Mouse (Mus musculus) left cerebral cortex, adult 11 months (tissue): ENCODE results near the gene Mms19.
A peak's percentile ranks its signal among the peaks of the same experiment; 100 is the strongest.
"Not testable (repeated sequence)": the region's sequence is repeated elsewhere in the genome, so short reads cannot be mapped to it uniquely, and the experiment has no call there.

Experiments used
- DNase-seq: peaks from one replicate; pipeline ENCODE4 v3.0.0; 2022; ENCODE audit warnings: low spot score

Mms19 gene

DNA sequence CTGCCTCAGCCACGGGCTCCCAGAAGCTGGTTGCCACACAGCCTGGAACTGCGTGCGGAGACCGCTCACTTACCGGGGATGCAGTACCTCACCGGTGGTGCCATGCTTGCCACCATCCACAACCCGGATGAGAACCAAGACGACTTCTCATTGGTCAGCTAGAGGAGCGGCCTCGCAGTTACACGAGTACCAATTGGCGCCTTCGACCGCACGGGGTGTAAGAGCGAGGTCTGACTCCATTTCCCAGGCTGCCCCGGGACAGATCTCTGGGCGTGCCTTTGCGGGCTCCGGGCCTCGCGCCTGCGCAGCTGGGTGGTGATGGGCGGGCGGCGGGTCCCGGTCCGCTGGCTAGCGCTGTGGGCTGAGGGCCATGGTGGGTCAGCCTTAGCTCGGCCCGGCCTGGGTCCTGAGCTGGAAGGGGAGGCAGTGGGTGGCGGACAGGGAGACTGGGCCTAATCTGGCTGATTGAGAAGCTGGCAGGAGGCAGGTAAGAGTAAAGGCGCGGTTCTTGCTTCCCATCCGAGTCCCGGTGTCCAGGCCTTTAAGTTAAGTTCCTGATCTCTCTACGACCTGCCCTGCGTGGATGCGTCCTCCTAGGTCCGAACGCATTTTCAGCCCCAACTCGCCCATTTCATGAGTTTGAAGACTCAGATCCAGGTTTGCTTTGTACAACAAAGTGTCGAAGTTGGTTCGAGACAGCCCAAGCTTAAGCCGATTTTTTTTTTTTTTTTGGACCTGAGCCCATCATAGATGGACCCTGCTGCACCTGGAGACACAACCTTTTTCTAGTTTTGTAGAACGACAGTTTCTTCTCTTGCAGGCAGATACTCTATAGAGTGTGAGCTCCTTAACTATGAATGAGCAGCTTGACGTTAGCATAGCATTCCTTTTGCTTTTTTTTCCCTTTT, 47.5 kb downstream of the Mms19 start, which contains the start of the genes Exosc1 and Zdhhc16:
Exosc1 (minus strand) TSS at position 245 of the 908 bp plus-strand sequence.
Zdhhc16 (plus strand) TSS at position 302 of the 908 bp plus-strand sequence.
- DNase-seq = peak; percentile 99

DNA sequence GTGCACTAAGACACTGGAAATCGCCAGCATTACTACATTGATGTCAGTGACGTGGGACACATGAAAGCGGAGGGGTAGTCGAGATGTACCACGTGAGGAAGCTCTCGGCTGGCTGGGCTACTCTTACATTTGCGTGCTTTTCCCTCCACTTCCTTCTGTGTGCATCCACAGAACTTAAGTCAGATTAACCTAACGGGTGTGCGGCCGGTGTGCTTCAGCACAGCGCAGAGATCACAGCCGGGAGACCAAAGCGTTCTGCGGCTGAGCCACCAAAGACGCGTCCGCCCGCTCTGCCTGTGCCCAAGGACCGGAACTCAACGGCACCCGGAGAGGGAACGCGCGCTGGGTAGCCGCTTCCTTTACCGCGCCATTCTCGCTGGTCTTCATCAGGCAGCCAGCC, 48.3 kb downstream of the Mms19 start:
- DNase-seq = no peak

DNA sequence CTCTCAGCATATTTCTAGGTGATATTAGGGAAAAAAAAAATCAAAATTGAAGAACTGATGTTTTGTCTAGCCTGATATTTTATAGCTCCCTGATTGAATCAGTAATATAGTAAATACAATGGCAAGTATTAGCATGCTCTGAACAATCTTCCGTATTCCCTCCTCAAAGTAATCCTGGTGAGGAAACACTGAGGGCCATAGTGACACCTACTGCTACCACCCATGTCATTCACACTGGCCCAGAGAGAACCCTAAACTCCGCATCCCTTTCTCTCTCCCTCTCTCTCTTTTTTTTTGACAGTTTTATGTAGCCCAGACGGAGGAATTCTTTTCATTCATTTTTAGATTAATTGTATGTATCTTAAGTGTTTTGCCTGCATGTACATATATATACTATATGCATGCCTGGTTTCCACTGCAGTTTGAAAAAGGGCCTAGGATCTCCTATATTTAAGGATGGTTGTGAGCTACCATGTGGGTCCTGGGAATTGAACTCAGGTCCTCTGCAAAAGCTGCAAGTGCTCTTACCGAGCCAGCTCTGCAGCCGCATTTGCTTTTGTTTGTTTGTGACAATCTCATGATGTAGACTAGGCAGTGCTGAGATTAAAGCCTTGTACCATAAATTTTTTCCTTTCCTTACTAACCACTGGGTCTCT, 60.4 kb downstream of the Mms19 start:
- no peak for DNase-seq

DNA sequence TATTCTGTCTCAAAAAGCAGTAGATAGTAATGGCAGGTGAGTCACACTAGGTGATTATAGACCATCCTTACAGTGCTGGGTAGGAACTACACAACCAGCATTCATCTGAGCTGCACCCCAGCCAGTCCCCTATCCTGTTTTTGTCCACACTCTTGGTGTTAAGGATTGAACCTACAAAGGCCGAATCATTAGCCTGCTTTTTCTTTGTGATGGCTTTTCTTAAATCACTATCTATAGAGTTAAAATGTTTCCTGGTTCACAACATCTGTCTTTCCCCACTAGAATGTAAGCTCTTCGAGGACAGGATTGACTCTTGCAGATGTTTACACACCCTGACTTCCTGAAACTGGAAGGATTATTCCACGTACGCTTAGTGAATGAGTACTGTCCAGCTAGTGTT, 61.5 kb downstream of the Mms19 start:
- DNase-seq = no peak

DNA sequence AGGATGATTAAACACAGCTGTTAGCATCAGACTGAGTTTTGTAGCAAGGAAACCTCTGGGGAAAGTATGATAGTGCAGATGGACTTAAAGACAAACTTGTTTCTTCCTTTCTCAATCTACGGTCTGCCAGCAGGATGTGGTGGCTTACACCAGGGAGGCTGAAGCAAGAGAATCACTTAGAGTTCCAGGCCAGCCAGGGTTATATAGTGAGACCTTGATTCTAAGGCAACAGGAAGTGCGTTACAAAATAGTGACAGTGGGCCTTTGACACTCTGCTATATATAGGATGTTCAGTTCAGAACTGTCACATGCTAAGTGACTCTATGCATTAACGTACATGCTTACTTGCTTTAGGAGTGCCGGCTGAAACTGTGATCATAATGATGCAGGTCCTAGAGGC, 64.1 kb downstream of the Mms19 start:
- no peak for DNase-seq

GRCm38 (mm10) chr19:41915294-41915693, 65.7 kb downstream of the Mms19 start:
- no peak for DNase-seq

DNA sequence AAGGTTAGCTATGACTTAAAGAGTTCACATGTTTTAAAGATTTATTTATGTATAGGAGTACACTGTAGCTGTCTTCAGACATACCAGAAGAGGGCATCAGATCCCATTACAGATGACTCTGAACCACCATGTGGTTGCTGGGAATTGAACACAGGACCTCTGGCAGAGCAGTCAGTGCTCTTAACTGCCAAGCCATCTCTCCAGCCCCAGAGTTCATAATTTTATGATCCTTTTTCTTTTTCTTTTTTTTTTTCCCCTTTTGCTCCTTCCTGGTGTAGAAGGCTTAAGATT, 66.4 kb downstream of the Mms19 start:
- DNase-seq = not testable (repeated sequence)

DNA sequence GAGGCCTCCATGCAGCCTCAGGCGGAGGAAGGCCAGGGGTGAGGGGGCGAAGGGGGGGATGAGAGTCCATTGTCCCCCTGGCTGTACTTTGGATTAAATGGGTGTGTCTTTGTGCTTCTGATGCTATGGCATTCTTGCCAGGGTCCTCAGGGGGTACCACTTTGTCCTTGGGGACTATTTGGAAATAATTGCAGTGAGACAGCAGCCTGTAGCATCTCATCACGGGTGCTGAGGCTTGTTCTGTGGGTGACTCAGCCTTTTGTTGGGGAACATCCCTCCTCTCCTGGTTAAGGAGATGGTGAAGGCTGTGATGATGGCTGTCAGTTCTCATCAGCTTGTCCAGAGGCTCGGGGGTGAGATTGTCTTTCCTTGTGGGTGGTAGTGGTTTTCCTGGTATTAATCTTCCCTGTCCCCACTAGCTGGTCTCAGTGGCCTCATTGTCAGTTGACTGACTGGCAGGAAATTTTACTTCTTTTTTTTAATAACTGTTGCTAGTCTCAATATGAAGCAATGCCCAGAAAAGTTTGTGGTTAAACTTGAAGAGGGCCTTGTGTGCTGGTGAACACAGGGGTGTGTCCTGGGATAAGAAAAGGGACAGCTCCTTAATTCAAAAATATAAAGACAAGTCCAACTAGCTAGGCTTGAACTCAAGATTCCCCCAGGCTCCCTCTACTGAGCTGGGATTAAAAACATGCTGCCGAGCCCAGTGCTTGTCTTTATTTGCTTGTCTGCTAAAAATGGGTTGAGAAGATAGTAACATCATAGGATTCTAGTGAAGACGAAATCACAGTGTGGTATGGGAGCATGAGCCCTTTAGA, 67.0 kb downstream of the Mms19 start:
- no peak for DNase-seq

DNA sequence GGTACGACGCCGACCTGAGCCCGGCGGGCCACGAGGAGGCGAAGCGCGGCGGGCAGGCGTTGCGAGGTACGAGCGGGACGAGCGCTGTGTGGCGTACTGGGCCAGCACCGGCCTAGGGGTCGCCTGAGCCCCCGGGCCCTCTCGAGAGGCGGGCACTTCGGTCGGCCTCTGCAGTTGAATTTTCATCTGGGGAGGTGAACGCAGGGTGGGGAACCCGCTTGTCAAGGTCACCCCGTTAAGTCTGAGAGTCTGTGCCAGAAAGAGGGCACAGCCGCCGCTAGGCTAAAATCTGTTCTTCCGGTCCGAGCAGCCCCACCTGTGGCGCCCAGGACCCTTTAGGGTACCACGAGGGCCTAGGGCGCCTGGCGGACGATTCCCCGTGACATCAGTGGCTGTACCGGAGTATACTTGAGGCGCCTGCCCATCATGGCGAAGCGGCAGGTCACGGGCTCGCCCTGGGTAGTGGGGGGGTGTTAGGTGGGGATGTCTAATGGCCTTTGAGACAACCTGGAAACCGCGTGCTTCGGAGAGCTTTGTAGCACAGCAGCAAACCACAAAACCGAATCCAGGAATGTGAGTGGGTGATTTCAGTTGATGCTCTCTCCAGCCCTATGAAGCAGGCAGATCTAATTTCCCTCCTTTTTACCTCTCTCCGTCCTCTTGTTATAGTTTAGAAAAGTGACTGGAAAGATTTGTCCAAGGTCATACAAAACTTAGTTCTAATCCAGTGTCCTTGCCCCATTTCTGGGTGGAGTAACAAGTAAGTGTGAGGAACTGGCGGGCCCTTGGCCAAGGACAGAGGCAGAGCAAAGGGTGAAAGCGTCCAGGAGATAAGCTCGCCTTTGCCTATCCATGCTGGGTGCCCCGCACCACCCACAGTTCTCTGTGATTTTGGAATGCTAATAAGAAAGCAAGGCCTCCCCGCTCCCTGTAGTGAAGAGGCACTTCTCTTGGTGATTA, 68.6 kb downstream of the Mms19 start:
- peak; percentile 23 for DNase-seq

DNA sequence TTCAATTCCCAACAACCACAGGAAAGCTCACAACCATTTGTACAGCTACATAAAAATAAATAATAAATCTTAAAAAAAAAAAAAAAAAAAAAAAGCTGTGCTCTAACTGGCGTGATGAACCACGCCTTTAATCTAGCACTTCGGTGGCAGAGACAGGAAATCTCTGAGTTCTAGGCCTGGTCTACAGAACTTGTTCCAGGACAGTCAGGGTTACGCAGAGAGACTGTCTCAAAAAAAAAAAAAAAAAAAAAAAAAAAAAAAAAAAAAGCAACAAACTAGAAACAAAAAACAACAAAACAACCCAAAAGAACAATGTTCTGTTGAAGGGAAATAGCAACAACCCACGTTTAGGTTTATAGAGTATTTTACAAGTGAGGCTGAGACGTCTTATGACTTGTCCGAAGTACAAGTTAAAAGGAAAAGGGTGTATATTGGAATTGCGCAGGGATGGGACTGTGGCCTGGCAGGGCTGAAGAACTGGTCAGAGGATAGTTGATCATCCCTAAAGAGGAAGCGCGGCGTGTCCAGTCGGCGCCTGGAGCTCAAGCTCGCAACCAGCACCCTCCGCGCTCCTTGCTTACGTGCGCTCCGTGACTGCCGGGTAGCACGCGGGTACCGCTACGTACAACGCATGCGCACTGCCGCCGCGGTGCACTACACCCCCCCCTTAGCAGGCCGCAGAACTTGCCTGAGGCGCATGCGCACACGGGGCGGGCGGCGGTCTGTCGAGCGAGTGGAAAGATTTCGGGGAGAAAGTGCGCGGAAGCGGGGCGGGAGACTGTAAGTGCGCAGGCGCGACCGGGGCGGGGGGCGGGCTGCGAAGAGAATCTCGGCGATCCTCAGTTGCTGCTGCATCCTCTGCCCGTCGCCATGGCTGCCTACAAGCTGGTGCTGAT, 69.5 kb downstream of the Mms19 start, which contains the start of gene Pgam1:
Pgam1 (plus strand) TSS at position 746 of the 896 bp plus-strand sequence.
- peak; percentile 92 for DNase-seq

DNA sequence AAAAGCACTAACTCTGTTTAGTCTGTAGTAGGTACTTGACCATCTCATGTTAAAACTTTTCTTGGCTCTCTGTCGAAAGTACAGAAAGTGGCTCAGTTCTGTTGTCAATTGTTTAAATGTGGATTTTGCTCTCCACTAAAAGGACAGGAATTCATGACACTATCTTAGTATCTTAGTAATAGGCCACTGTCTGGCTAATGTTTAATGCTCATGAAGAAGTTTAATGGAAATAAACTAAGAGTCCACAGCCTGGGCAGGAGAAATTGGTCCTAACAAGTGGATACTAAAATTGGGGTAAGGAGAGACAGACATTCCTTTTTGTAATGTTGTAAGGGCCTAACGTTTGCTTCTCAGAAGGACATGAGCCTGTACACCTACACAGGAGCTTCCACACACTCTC, 70.6 kb downstream of the Mms19 start:
- DNase-seq = no peak

DNA sequence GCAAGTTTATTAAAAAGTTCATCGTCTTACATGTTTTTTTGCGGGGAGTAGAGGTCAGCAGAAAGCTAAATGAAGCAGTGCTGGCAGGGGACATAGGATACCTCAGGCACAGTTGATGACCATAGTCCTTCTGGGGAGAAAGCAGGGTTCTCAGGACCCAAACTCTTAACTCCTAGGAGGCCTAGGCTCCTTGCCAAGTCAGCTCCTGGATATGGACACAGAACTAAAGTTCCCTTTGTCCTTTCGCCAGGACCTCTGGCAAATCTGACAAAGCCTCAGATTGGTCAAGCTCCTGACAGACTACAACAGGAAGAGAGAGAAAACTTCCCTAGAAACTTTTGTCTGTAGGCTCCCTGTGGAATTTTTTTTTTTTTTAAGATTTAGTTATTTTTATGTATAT, 72.2 kb downstream of the Mms19 start:
- no peak for DNase-seq

DNA sequence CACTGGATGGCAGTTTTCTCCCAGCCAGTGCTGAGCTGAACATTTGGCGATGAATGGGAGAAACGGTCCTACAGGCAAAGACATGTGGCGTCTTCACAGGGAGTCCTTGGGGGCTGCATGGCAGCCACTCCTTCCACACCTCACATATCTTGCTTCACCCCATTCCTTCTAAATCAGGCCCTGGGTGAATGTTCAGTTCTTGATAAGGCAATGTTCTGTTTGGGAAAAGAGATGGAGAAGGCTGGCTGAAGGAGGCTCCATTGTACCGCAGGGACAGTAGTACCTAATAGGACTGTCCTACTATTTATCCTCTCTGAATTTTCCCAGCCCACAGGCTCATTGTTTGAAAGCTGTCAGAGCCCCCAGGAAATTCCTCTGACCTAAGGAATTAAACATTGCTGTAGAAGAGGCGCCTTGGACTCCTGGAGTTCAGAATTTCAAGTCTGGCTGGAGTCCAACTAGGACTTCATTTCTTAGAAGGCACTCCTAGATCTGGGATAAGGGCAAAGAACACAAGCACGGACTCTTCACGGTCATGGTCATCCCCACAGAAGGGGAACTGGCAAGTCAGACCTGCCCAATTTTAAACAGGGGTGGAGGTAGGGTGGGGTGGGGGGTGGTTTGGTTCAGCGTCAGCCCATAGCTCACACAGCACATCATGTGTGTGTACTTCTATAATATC, 73.7 kb downstream of the Mms19 start:
- DNase-seq = no peak

GRCm38 (mm10) chr19:41906311-41907078, 74.5 kb downstream of the Mms19 start:
- DNase-seq = no peak

GRCm38 (mm10) chr19:41905246-41905645, 75.7 kb downstream of the Mms19 start:
- no peak for DNase-seq

DNA sequence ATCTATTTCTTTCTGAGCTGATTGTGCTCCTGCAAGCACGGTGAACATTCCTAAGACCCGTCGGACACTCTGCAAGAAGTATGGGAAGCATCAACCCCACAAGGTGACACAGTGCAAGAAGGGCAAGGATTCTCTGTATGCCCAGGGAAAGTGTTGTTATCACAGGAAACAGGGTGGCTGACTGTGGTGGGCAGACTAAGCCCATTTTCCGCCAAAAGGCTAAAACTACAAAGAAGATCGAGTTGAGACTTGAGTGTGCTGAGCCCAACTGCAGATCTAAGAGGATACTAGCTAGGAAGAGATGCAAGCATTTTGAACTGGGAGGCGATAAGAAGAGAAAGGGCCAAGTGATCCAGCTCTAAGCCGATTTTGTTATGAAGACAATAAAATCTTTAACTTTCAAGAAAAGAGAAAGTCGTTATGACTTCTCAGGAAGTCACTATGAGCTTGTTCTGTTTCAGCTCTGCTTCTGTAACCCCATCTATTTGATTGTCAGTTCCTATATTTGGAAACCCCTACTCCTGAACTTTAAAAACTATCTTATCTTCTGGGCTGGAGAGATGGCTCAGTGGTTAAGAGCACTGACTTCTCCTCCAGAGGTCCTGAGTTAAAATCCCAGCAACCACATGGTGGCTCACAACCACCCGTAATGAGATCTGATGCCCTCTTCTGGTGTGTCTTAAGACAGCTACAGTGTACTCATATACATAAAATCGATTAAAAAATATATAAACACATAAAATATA, 77.9 kb downstream of the Mms19 start:
- no peak for DNase-seq

GRCm38 (mm10) chr19:41901696-41902095, 79.3 kb downstream of the Mms19 start:
- DNase-seq = no peak

- DNase-seq = no peak
Observed at GRCm38 (mm10) chr19:41900495-41901090, 80.4 kb downstream of the Mms19 start.
